Mouse (Mus musculus) adrenal gland, adult 18-20 months (tissue): ENCODE measurements around the gene Olfr1423. TPM values are rescaled to one million over a fixed set of nuclear protein-coding genes. Genes with fewer than 3 reads are reported as not detected.

Source experiments
- total RNA-seq, 2 experiments: library from RNA; stranded (reverse); gene quantifications; 1 replicate in 1 of 2; 2 replicates in 1 of 2; pipeline ENCODE4 v1.2.3; 2021

Gene Olfr1423
- total RNA-seq, 2 experiments from 2014 or later: not detected

Other genes starting within 250 kb of the Olfr1423 start
- gene Stx3, start 221.9 kb downstream of the Olfr1423 start, total RNA-seq: 1 to 10 TPM; 6.9 to 9.5 TPM
- gene Olfr1417, start 202.1 kb downstream of the Olfr1423 start, total RNA-seq: not detected
- not detected for gene Olfr1418, start 180.3 kb downstream of the Olfr1423 start, total RNA-seq
- not detected for gene Olfr1419, start 166.2 kb downstream of the Olfr1423 start, total RNA-seq
- not detected for gene Olfr1420, start 154.8 kb downstream of the Olfr1423 start, total RNA-seq
- 10 to 100 TPM; 28.0 to 28.5 TPM for gene Patl1, start 128.9 kb downstream of the Olfr1423 start, total RNA-seq
- 10 to 100 TPM; 61.3 to 90.1 TPM for gene Osbp, start 75.4 kb downstream of the Olfr1423 start, total RNA-seq
- gene Olfr1424, start 21.4 kb upstream of the Olfr1423 start, total RNA-seq: not detected
- gene Olfr1425, start 36.4 kb upstream of the Olfr1423 start, total RNA-seq: not detected
- gene Olfr1426, start 50.7 kb upstream of the Olfr1423 start, total RNA-seq: not detected
- gene Olfr1427, start 62.0 kb upstream of the Olfr1423 start, total RNA-seq: not detected
- gene Olfr1428, start 74.6 kb upstream of the Olfr1423 start, total RNA-seq: not detected
- gene Olfr76, start 81.9 kb upstream of the Olfr1423 start, total RNA-seq: not detected
- gene Olfr1555-ps1, start 128.8 kb upstream of the Olfr1423 start, total RNA-seq: not detected
- not detected for gene Olfr1431, start 159.3 kb upstream of the Olfr1423 start, total RNA-seq
- not detected for gene Olfr1432, start 191.3 kb upstream of the Olfr1423 start, total RNA-seq
- not detected for gene Olfr262, start 200.3 kb upstream of the Olfr1423 start, total RNA-seq
- not detected for gene Olfr235, start 219.7 kb upstream of the Olfr1423 start, total RNA-seq
- gene Olfr1434, start 238.5 kb upstream of the Olfr1423 start, total RNA-seq: not detected